Mouse (Mus musculus) activated CD4-positive, CD25-positive, alpha-beta regulatory T cell (primary cell): ENCODE measurements around the gene Selenow. TPM values are rescaled to one million over a fixed set of nuclear protein-coding genes. Genes with fewer than 3 reads are reported as not detected.

Source experiments
- polyA plus RNA-seq, 2 experiments: library from polyadenylated mRNA; unstranded; fragments of 100-300 nt; shearing (Covaris generic); gene quantifications; one replicate each; pipeline ENCODE4 v1.2.1; 2017

The Selenow gene
- 100 to 1,000 TPM; 605 to 626 TPM for polyA plus RNA-seq

DNA sequence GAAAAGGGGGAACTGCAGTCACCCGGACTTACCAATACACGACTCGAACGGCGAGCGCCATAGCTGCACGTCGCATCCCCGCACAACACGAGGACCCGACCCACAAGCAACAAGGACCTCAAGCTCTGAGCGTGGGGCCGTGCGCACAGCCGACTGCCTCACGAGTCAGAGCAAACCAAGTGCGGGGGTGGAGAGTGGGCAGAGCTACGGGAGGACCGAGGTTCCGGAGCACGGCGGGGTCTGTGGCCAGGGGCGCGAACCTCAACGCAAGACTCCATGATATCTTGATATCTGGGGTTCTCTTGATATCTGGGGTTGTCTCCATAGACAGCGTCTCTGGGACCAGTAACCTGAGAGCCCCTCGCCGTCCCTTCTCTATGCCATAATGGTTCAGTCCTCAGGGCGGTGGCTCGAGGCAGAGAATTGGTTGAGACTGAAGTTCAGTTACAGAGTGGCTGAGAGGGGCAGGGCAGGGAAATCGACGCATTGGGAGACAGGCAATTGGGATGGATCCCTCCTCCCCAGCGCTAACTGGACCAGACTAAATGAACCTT lies at the start of gene Selenow:
Gene Selenow, minus strand, starts transcription at position 183 of the 554 bp plus-strand sequence.

DNA sequence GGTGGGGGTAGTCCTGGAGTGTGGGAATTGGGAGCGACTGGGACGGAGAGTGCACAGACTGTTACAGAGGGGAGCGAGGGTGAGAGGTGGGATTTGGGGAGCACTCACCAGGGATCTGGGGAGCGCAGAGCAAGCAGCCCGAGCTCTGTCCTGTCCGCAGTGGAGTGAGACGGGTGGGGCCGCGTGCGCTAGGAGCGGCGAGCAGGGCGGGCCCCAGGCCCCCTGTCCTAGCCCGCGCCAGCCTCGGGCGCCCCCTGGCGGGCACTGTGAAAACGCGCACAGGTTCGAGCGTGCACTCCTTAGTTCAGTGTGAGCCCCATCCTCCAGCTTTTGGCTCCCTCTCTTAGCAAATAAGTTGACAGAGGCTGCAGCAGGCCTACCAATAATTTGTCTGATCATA lies 45.1 kb upstream of the Selenow start, which contains the start of gene Ehd2:
Gene Ehd2, minus strand, starts transcription at position 256 of the 400 bp plus-strand sequence.

DNA sequence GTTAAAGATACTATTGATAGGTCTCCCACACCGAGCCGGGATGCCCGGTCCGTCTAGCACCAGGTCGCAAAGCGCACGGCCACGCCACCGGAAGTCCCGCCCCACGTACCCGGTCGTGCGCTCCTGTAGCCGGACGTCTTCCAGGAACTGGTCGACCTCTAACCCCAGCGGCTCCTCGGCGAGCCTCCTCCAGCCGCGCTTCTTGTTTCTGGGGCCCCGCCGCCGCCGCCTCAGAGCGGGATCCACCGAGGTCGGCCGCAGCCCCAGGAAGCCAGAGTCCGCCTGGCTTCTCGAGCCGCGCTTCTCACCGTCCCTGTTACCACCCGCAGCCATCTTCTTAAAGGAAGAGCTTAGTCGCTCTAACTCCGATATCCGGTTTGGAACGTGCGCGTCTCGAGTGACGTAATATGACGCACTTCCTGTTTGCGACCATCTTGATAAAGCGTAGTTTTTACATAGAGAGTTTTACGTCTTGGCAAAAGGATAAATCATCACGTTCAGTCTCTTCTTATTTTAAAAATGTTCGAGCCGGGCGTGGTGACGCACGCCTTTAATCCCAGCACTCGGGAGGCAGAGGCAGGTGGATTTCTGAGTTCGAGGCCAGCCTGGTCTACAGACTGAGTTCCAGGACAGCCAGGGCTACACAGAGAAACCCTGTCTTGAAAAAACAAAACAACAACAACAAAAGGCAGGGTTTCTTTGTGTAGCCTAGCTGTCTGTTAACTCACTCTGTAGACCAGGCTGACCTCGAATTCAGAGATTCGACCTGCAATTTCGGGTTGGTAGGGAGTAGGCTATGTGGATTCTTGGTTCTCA lies 23.7 kb upstream of the Selenow start, which contains the start of gene Nop53:
Gene Nop53, minus strand, starts transcription at position 354 of the 816 bp plus-strand sequence.

DNA sequence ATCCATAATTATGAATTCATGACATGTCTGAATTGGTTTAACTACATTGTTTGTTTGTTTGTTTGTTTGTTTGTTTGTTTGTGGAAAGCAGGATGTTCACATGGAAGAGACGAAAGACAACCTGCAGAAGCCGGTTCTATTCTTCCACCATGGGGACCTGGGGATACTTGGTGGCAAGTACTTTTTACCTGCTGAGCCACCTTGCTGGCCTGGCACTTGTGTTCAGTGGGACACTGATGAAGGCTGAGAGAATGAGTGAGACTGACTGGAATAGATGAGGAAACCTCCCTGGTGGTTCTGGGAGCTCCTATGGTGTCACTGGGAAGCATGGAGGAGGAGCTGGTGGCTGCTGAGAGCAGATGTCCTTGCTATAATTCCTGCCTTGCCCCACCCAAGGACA lies 39.9 kb downstream of the Selenow start, which contains the start of gene Crxos:
Gene Crxos, plus strand, starts transcription at position 301 of the 400 bp plus-strand sequence.

DNA sequence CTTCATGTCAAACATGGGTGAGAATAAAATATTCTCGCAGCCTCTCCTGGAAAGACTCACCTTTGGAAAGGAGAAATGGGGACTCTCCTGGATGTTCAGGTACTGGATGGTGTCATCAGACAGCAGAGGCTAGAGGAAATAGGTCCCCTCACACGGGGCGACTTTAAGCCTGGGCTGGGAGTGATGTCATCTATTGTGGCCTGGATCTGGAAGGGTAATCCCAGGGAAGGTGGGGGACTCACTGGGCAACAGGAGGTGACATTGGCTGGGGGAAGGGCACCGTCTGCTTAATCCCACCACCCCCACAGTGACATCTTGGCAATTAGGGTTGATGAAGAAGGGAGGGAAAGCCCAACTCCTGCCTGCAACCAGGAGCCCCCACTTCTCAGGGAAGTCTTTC lies 42.4 kb downstream of the Selenow start, which contains the start of gene Crx:
Gene Crx, minus strand, starts transcription at position 213 of the 400 bp plus-strand sequence.

Other genes starting within 250 kb of the Selenow start
- not detected for gene Obox5, start 172.3 kb downstream of the Selenow start, polyA plus RNA-seq
- not detected for gene Obox6, start 82.7 kb downstream of the Selenow start, polyA plus RNA-seq
- not detected for gene Crx, start 42.4 kb downstream of the Selenow start, polyA plus RNA-seq
- gene Crxos, start 39.8 kb downstream of the Selenow start, polyA plus RNA-seq: under 1 TPM in 1 of 2 experiments, not detected in 1; 0.44 TPM
- gene Nop53, start 23.7 kb upstream of the Selenow start, polyA plus RNA-seq: 100 to 1,000 TPM; 413 to 538 TPM
- under 1 TPM; 0.10 to 0.50 TPM for gene Ehd2, start 45.2 kb upstream of the Selenow start, polyA plus RNA-seq
- 1 to 10 TPM; 5.9 to 7.1 TPM for gene Bicra, start 125.5 kb upstream of the Selenow start, polyA plus RNA-seq
- under 1 TPM in 1 of 2 experiments, not detected in 1; 0.10 TPM for gene Zfp541, start 139.4 kb upstream of the Selenow start, polyA plus RNA-seq
- gene Napa, start 176.1 kb upstream of the Selenow start, polyA plus RNA-seq: 100 to 1,000 TPM; 196 to 221 TPM
- gene Kptn, start 197.5 kb upstream of the Selenow start, polyA plus RNA-seq: 10 to 100 TPM; 23.9 to 29.7 TPM
- gene Slc8a2, start 207.4 kb upstream of the Selenow start, polyA plus RNA-seq: not detected